Mouse (Mus musculus) myocyte (in vitro differentiated cells): ENCODE data around the gene Toe1. TPM values are rescaled to one million over a fixed set of nuclear protein-coding genes. Genes with fewer than 3 reads are reported as not detected.

ENCODE experiments used
- H3K27me3 ChIP-seq: one replicate; pipeline ENCODE4 v1.6.1; 2011; ENCODE audit not compliant: control insufficient read depth, insufficient read depth, insufficient read length
- H3K36me3 ChIP-seq: one replicate; pipeline ENCODE4 v1.6.1; 2011; ENCODE audit not compliant: control insufficient read depth, insufficient read depth
- H3K4me2 ChIP-seq: one replicate; pipeline ENCODE4 v1.6.1; 2011; ENCODE audit warnings: low read depth, control low read depth
- H3K4me3 ChIP-seq: one replicate; pipeline ENCODE4 v1.5.1; 2011; ENCODE audit warnings: mild to moderate bottlenecking, control low read depth, moderate library complexity
- H3K79me2 ChIP-seq: one replicate; pipeline ENCODE4 v1.6.1; 2011; ENCODE audit not compliant: control insufficient read depth, insufficient read depth
- H3ac ChIP-seq: one replicate; pipeline ENCODE4 v1.6.1; 2011; ENCODE audit not compliant: control insufficient read depth, insufficient read length
- CEBPB ChIP-seq: IDR thresholded peaks from 2 replicates; pipeline ENCODE4 v1.6.1; 2011; ENCODE audit warnings: mild to moderate bottlenecking, moderate library complexity; ENCODE audit not compliant: poor library complexity, insufficient read depth, severe bottlenecking
- E2F4 ChIP-seq: IDR thresholded peaks from one replicate; pipeline ENCODE4 v1.6.1; 2011; ENCODE audit warnings: mild to moderate bottlenecking, control low read depth, moderate library complexity; ENCODE audit not compliant: insufficient read depth
- MAX ChIP-seq: IDR thresholded peaks from one replicate; pipeline ENCODE4 v1.6.1; 2011; ENCODE audit warnings: low read depth, mild to moderate bottlenecking, control low read depth
- MYOD1 ChIP-seq, 3 experiments: IDR thresholded peaks; one replicate each; pipeline ENCODE4 v1.6.1; 2011; ENCODE audit warnings: control low read depth in 2 of 3, low read depth in 2 of 3, mild to moderate bottlenecking in 2 of 3, moderate library complexity in 1 of 3; ENCODE audit not compliant: insufficient read length in 2 of 3, control insufficient read depth in 1 of 3
- MYOG ChIP-seq, 3 experiments: IDR thresholded peaks; one replicate each; pipeline ENCODE4 v1.6.1; 2011; ENCODE audit warnings: control low read depth in 2 of 3, low read depth in 2 of 3, mild to moderate bottlenecking in 2 of 3; ENCODE audit not compliant: insufficient read length in 2 of 3, control insufficient read depth in 1 of 3, insufficient read depth in 1 of 3
- POLR2A ChIP-seq: IDR thresholded peaks from one replicate; pipeline ENCODE4 v1.6.1; 2011; ENCODE audit warnings: low read depth, mild to moderate bottlenecking, control low read depth, moderate library complexity; ENCODE audit not compliant: insufficient read length
- POLR2AphosphoS2 ChIP-seq: IDR thresholded peaks from one replicate; pipeline ENCODE4 v1.6.1; 2011; ENCODE audit warnings: low read depth, control low read depth; ENCODE audit not compliant: insufficient read length
- REST ChIP-seq: IDR thresholded peaks from one replicate; pipeline ENCODE4 v1.6.1; 2011; ENCODE audit warnings: mild to moderate bottlenecking, control low read depth, moderate library complexity; ENCODE audit not compliant: insufficient read depth, insufficient read length
- SRF ChIP-seq: IDR thresholded peaks from one replicate; pipeline ENCODE4 v1.6.1; 2011; ENCODE audit warnings: low read depth; ENCODE audit not compliant: control insufficient read depth, insufficient read length
- TCF12 ChIP-seq: IDR thresholded peaks from one replicate; pipeline ENCODE4 v1.6.1; 2011; ENCODE audit warnings: mild to moderate bottlenecking, control low read depth; ENCODE audit not compliant: poor library complexity, insufficient read depth, severe bottlenecking
- TCF3 ChIP-seq: IDR thresholded peaks from one replicate; pipeline ENCODE4 v1.6.1; 2011; ENCODE audit warnings: low read depth, control low read depth; ENCODE audit not compliant: insufficient read length
- USF1 ChIP-seq: IDR thresholded peaks from one replicate; pipeline ENCODE4 v1.6.1; 2011; ENCODE audit warnings: low read depth, mild to moderate bottlenecking, control low read depth, moderate library complexity
- polyA plus RNA-seq: library from polyadenylated mRNA; unstranded; fragments of >200 nt; fragmentation: generic; extraction: Trizol; gene quantifications from one replicate; pipeline ENCODE4 v1.2.1, GENCODE M21; 2012; ENCODE audit warnings: missing spikeins

The Toe1 gene
- polyA plus RNA-seq, 1 experiment = 15.4 TPM

- no peaks in the 10 kb centered on the region for H3K27me3 ChIP-seq
- H3K36me3 ChIP-seq = no peaks in the 10 kb centered on the region
- no peak overlapping the region for H3ac ChIP-seq
- no peaks in the 10 kb centered on the region for H3K79me2 ChIP-seq
- TF ChIP-seq POLR2A = no peak
- no peak for TF ChIP-seq MAX
- TF ChIP-seq TCF12 = no peak
- H3K4me2 ChIP-seq = no peak overlapping the region
- H3K4me3 ChIP-seq = no peak overlapping the region
These were observed 30.4 kb downstream of the Toe1 start for GRCm38 (mm10) chr4:116777079-116777478.

GRCm38 (mm10) chr4:116776391-116776790 lies 31.0 kb downstream of the Toe1 start:
- H3K4me3 ChIP-seq = no peak overlapping the region
- H3ac ChIP-seq = no peak overlapping the region
- H3K79me2 ChIP-seq = no peaks in the 10 kb centered on the region
- TF ChIP-seq TCF12 = no peak
- no peak for TF ChIP-seq MAX
- TF ChIP-seq E2F4 = no peak
- no peak for TF ChIP-seq CEBPB
- TF ChIP-seq MYOD1 (IDR thresholded peaks at IDR 0.05; ENCODE audit: control insufficient read depth in 1 of 3, insufficient read length in 2 of 3, low read depth in 2 of 3) = no peak
- no peak for TF ChIP-seq SRF
- no peak for TF ChIP-seq TCF3
- TF ChIP-seq POLR2AphosphoS2 = no peak
- TF ChIP-seq MYOG (IDR thresholded peaks at IDR 0.05; ENCODE audit: control insufficient read depth in 1 of 3, insufficient read depth in 1 of 3, insufficient read length in 2 of 3, low read depth in 2 of 3) = no peak
- no peak for TF ChIP-seq POLR2A
- no peak for TF ChIP-seq USF1
- no peaks in the 10 kb centered on the region for H3K36me3 ChIP-seq
- no peaks in the 10 kb centered on the region for H3K27me3 ChIP-seq
- no peak overlapping the region for H3K4me2 ChIP-seq

GRCm38 (mm10) chr4:116769060-116769459 lies 38.4 kb downstream of the Toe1 start:
- H3K27me3 ChIP-seq = no peaks in the 10 kb centered on the region

GRCm38 (mm10) chr4:116768510-116768909 lies 38.9 kb downstream of the Toe1 start:
- H3ac ChIP-seq = no peak overlapping the region
- H3K79me2 ChIP-seq = no peaks in the 10 kb centered on the region
- no peak for TF ChIP-seq CEBPB
- no peak for TF ChIP-seq SRF
- no peak for TF ChIP-seq REST
- TF ChIP-seq POLR2A = no peak
- TF ChIP-seq TCF12 = no peak
- TF ChIP-seq MAX = no peak
- no peak for TF ChIP-seq MYOD1 (IDR thresholded peaks at IDR 0.05; ENCODE audit: control insufficient read depth in 1 of 3, insufficient read length in 2 of 3, low read depth in 2 of 3)
- no peak for TF ChIP-seq USF1
- no peak for TF ChIP-seq POLR2AphosphoS2
- no peak for TF ChIP-seq MYOG (IDR thresholded peaks at IDR 0.05; ENCODE audit: control insufficient read depth in 1 of 3, insufficient read depth in 1 of 3, insufficient read length in 2 of 3, low read depth in 2 of 3)
- no peak for TF ChIP-seq TCF3
- TF ChIP-seq E2F4 = no peak
- no peaks in the 10 kb centered on the region for H3K27me3 ChIP-seq
- H3K36me3 ChIP-seq = no peaks in the 10 kb centered on the region
- H3K4me3 ChIP-seq = no peak overlapping the region
- H3K4me2 ChIP-seq = no peak overlapping the region

More at GRCm38 (mm10) chr4:116769060-116769459, 38.4 kb downstream of the Toe1 start:
- Histone ChIP-seq H3ac (no peak overlapping the region), H3K4me2 (peak overlapping the region; percentile 37), H3K36me3 (no peaks in the 10 kb centered on the region), H3K79me2 (no peaks in the 10 kb centered on the region), H3K4me3 (no peak overlapping the region)
- TF ChIP-seq POLR2A (no peak), MAX (no peak), TCF3 (no peak), TCF12 (no peak), SRF (no peak)

GRCm38 (mm10) chr4:116764001-116764400 lies 43.4 kb downstream of the Toe1 start:
- no peak overlapping the region for H3ac ChIP-seq
- H3K4me3 ChIP-seq = no peak overlapping the region
- H3K4me2 ChIP-seq = no peak overlapping the region
- no peaks in the 10 kb centered on the region for H3K36me3 ChIP-seq
- TF ChIP-seq TCF12 (no peak), TCF3 (no peak)
- no peaks in the 10 kb centered on the region for H3K27me3 ChIP-seq
- no peaks in the 10 kb centered on the region for H3K79me2 ChIP-seq
